Mouse (Mus musculus): ENCODE measurements around the gene Gm45015. TPM values are rescaled to one million over a fixed set of nuclear protein-coding genes. Genes with fewer than 3 reads are reported as not detected.

Gm45015 gene
- polyA plus RNA-seq, 1 experiment from 2014 or later = not detected

- ATAC-seq (ENCODE audit: low FRiP score, low TSS enrichment) = no peak
- Histone ChIP-seq H3K9ac (ENCODE audit: low read length) (no peak overlapping the region), H3K9me3 (ENCODE audit: control insufficient read depth, low read length) (no peaks in the 10 kb centered on the region), H3K4me3 (ENCODE audit: low read depth, low read length) (no peak overlapping the region), H3K4me1 (replicated peaks; ENCODE audit: control insufficient read depth, insufficient read depth) (no peaks in the 10 kb centered on the region), H3K27ac (replicated peaks) (no peak overlapping the region), H3K4me2 (replicated peaks; ENCODE audit: low read depth) (no peak overlapping the region), H3K27me3 (ENCODE audit: control insufficient read depth, insufficient read depth, low read length) (no peaks in the 10 kb centered on the region), H3K36me3 (ENCODE audit: control insufficient read depth, insufficient read depth, low read length) (no peaks in the 10 kb centered on the region)
- WGBS = 50% methylated on average over 1 of the region's 1 CpGs
- no peak for DNase-seq (ENCODE audit: low spot score)
- TF ChIP-seq CTCF (IDR thresholded peaks at IDR 0.05; ENCODE audit: low read depth) (no peak), EP300 (optimal IDR thresholded peaks at IDR 0.05) (no peak)
Measured at GRCm38 (mm10) chrX:73344346-73344745, 7.7 kb upstream of the Gm45015 start.

GRCm38 (mm10) chrX:73343802-73344201 lies 7.2 kb upstream of the Gm45015 start:
- no peak for TF ChIP-seq EP300 (optimal IDR thresholded peaks at IDR 0.05)
- Histone ChIP-seq H3K9ac (ENCODE audit: low read length) (no peak overlapping the region), H3K4me2 (replicated peaks; ENCODE audit: low read depth) (no peak overlapping the region), H3K4me1 (replicated peaks; ENCODE audit: control insufficient read depth, insufficient read depth) (no peaks in the 10 kb centered on the region), H3K9me3 (ENCODE audit: control insufficient read depth, low read length) (no peaks in the 10 kb centered on the region), H3K27ac (replicated peaks) (no peak overlapping the region), H3K36me3 (ENCODE audit: control insufficient read depth, insufficient read depth, low read length) (no peaks in the 10 kb centered on the region), H3K27me3 (ENCODE audit: control insufficient read depth, insufficient read depth, low read length) (no peaks in the 10 kb centered on the region), H3K4me3 (ENCODE audit: low read depth, low read length) (no peak overlapping the region)
- no peak for ATAC-seq (ENCODE audit: low FRiP score, low TSS enrichment)
- 58% methylated on average over 1 of the region's 1 CpGs for WGBS
- DNase-seq (ENCODE audit: low spot score) = no peak

GRCm38 (mm10) chrX:73342941-73343735 lies 6.5 kb upstream of the Gm45015 start:
- Histone ChIP-seq H3K4me1 (replicated peaks; ENCODE audit: control insufficient read depth, insufficient read depth) (no peaks in the 10 kb centered on the region), H3K4me3 (ENCODE audit: low read depth, low read length) (peak overlapping the region; percentile 55), H3K9ac (ENCODE audit: low read length) (peak overlapping the region; percentile 66), H3K4me2 (replicated peaks; ENCODE audit: low read depth) (peak overlapping the region; percentile 58), H3K9me3 (ENCODE audit: control insufficient read depth, low read length) (no peaks in the 10 kb centered on the region), H3K27me3 (ENCODE audit: control insufficient read depth, insufficient read depth, low read length) (no peaks in the 10 kb centered on the region), H3K36me3 (ENCODE audit: control insufficient read depth, insufficient read depth, low read length) (no peaks in the 10 kb centered on the region), H3K27ac (replicated peaks) (peak overlapping the region; percentile 61)
- 23% methylated on average over 14 of the region's 15 CpGs for WGBS
- ATAC-seq (ENCODE audit: low FRiP score, low TSS enrichment) (0 out of 2 replicates have a peak, but pooled peaks have one; percentile 6), DNase-seq (ENCODE audit: low spot score) (no peak)
- no peak for TF ChIP-seq CTCF (IDR thresholded peaks at IDR 0.05; ENCODE audit: low read depth)
- no peak for TF ChIP-seq EP300 (optimal IDR thresholded peaks at IDR 0.05)

- ATAC-seq (ENCODE audit: low FRiP score, low TSS enrichment) (peak; percentile 89), DNase-seq (ENCODE audit: low spot score) (peak; percentile 72)
- H3K4me1 ChIP-seq (replicated peaks; ENCODE audit: control insufficient read depth, insufficient read depth) = no peaks in the 10 kb centered on the region
- H3K4me3 ChIP-seq (ENCODE audit: low read depth, low read length) = peak within 1 kb of the TSS; percentile 55
- H3K36me3 ChIP-seq (ENCODE audit: control insufficient read depth, insufficient read depth, low read length) = no peaks in the 10 kb centered on the region
- whole genome bisulfite sequencing = 15% methylated on average over 36 of the region's 37 CpGs
- TF ChIP-seq EP300 (optimal IDR thresholded peaks at IDR 0.05) = no peak
- peak; percentile 6; the same call in 1 of the 2 replicates for TF ChIP-seq CTCF (IDR thresholded peaks at IDR 0.05; ENCODE audit: low read depth)
- peak within 1 kb of the TSS; percentile 58 for H3K4me2 ChIP-seq (replicated peaks; ENCODE audit: low read depth)
- peak within 1 kb of the TSS; percentile 66 for H3K9ac ChIP-seq (ENCODE audit: low read length)
- H3K27me3 ChIP-seq (ENCODE audit: control insufficient read depth, insufficient read depth, low read length) = no peaks in the 10 kb centered on the region
- H3K27ac ChIP-seq (replicated peaks) = peak within 1 kb of the TSS; percentile 61
- H3K9me3 ChIP-seq (ENCODE audit: control insufficient read depth, low read length) = no peaks in the 10 kb centered on the region
Measured at GRCm38 (mm10) chrX:73342483-73342895, 5.8 kb upstream of the Gm45015 start, which contains the start of gene Zfp275. Zfp275 (plus strand) TSS chrX:73342621.

- TF ChIP-seq EP300 (optimal IDR thresholded peaks at IDR 0.05) = no peak
- no peak for TF ChIP-seq CTCF (IDR thresholded peaks at IDR 0.05; ENCODE audit: low read depth)
- DNase-seq (ENCODE audit: low spot score) (no peak), ATAC-seq (ENCODE audit: low FRiP score, low TSS enrichment) (peak; percentile 6; the same call in 1 of the 2 replicates)
- Histone ChIP-seq H3K27me3 (ENCODE audit: control insufficient read depth, insufficient read depth, low read length) (no peaks in the 10 kb centered on the region), H3K9me3 (ENCODE audit: control insufficient read depth, low read length) (no peaks in the 10 kb centered on the region), H3K27ac (replicated peaks) (no peak overlapping the region), H3K9ac (ENCODE audit: low read length) (no peak overlapping the region), H3K4me2 (replicated peaks; ENCODE audit: low read depth) (peak overlapping the region; percentile 58), H3K4me1 (replicated peaks; ENCODE audit: control insufficient read depth, insufficient read depth) (no peaks in the 10 kb centered on the region), H3K4me3 (ENCODE audit: low read depth, low read length) (peak overlapping the region; percentile 55), H3K36me3 (ENCODE audit: control insufficient read depth, insufficient read depth, low read length) (no peaks in the 10 kb centered on the region)
- WGBS = 28% methylated on average over 3 of the region's 3 CpGs
Measured at GRCm38 (mm10) chrX:73342068-73342467, 5.4 kb upstream of the Gm45015 start.

GRCm38 (mm10) chrX:73341473-73341872 lies 4.8 kb upstream of the Gm45015 start:
- no peak overlapping the region for H3K9ac ChIP-seq (ENCODE audit: low read length)
- H3K4me3 ChIP-seq (ENCODE audit: low read depth, low read length) = no peak overlapping the region
- H3K4me1 ChIP-seq (replicated peaks; ENCODE audit: control insufficient read depth, insufficient read depth) = no peaks in the 10 kb centered on the region
- DNase-seq (ENCODE audit: low spot score) = no peak
- H3K36me3 ChIP-seq (ENCODE audit: control insufficient read depth, insufficient read depth, low read length) = no peaks in the 10 kb centered on the region
- H3K27ac ChIP-seq (replicated peaks) = no peak overlapping the region
- no peaks in the 10 kb centered on the region for H3K27me3 ChIP-seq (ENCODE audit: control insufficient read depth, insufficient read depth, low read length)
- no peaks in the 10 kb centered on the region for H3K9me3 ChIP-seq (ENCODE audit: control insufficient read depth, low read length)
- H3K4me2 ChIP-seq (replicated peaks; ENCODE audit: low read depth) = no peak overlapping the region
- no peak for TF ChIP-seq EP300 (optimal IDR thresholded peaks at IDR 0.05)
- TF ChIP-seq CTCF (IDR thresholded peaks at IDR 0.05; ENCODE audit: low read depth) = no peak
- WGBS = 67% methylated on average over 1 of the region's 1 CpGs
- ATAC-seq (ENCODE audit: low FRiP score, low TSS enrichment) = no peak
